Mouse (Mus musculus) small intestine, adult 2 months (tissue): ENCODE results near the gene Rundc1. TPM values are rescaled to one million over a fixed set of nuclear protein-coding genes. Genes with fewer than 3 reads are reported as not detected.
A peak's percentile ranks its signal among the peaks of the same experiment; 100 is the strongest.
"Not testable (repeated sequence)": the region's sequence is repeated elsewhere in the genome, so short reads cannot be mapped to it uniquely, and the experiment has no call there.

Source experiments
- H3K27ac ChIP-seq: fragments of 200-500 bp; 2 replicates; pipeline ENCODE4 v1.5.1; 2012; ENCODE audit warnings: low read depth, low read length, control low read depth, inconsistent platforms; ENCODE audit not compliant: insufficient read depth
- H3K27me3 ChIP-seq: fragments of 200-500 bp; 2 replicates; pipeline ENCODE4 v1.6.1; 2012; ENCODE audit warnings: mild to moderate bottlenecking, moderate library complexity, low read length, inconsistent platforms; ENCODE audit not compliant: control insufficient read depth, insufficient read depth
- H3K36me3 ChIP-seq: fragments of 200-500 bp; 2 replicates; pipeline ENCODE4 v1.6.1; 2012; ENCODE audit warnings: mild to moderate bottlenecking, low read length, control low read depth, inconsistent platforms; ENCODE audit not compliant: control insufficient read depth, insufficient read depth
- H3K4me1 ChIP-seq: fragments of 200-500 bp; 2 replicates; pipeline ENCODE4 v1.6.1; 2012; ENCODE audit warnings: low read length, inconsistent platforms, mixed read lengths; ENCODE audit not compliant: control insufficient read depth, insufficient read depth, insufficient read length
- H3K4me3 ChIP-seq: fragments of 200-500 bp; 2 replicates; pipeline ENCODE4 v1.5.1; 2012; ENCODE audit warnings: low read depth, mild to moderate bottlenecking, control low read depth, inconsistent platforms, low read length, moderate library complexity
- CTCF ChIP-seq: fragments of 200-500 bp; IDR thresholded peaks from 2 replicates; pipeline ENCODE4 v1.5.1; 2012; ENCODE audit warnings: low read depth, mild to moderate bottlenecking, control low read depth, inconsistent platforms, low read length, moderate library complexity, mixed read lengths; ENCODE audit not compliant: insufficient replicate concordance, insufficient read length; ENCODE audit errors: extremely low read depth
- POLR2A ChIP-seq: fragments of 200-500 bp; IDR thresholded peaks from 2 replicates; pipeline ENCODE4 v1.6.1; 2012; ENCODE audit warnings: low read depth, mild to moderate bottlenecking, control low read depth, inconsistent platforms, low read length, moderate library complexity
- WGBS: fragments of 180-500 bp; shearing (Covaris S2); methylation state at CpG from one replicate; pipeline ENCODE4 v1.1.7; 2018; 5-methylcytosine and 5-hydroxymethylcytosine counted together
- polyA plus RNA-seq: library from polyadenylated mRNA; depleted of rRNA; stranded (reverse); fragments of >200 nt; gene quantifications from 2 replicates; pipeline ENCODE4 v1.2.3, GENCODE M21; 2012; rRNA removed

The Rundc1 gene
- polyA plus RNA-seq = 15.4 and 23.7 TPM in 2 replicates

DNA sequence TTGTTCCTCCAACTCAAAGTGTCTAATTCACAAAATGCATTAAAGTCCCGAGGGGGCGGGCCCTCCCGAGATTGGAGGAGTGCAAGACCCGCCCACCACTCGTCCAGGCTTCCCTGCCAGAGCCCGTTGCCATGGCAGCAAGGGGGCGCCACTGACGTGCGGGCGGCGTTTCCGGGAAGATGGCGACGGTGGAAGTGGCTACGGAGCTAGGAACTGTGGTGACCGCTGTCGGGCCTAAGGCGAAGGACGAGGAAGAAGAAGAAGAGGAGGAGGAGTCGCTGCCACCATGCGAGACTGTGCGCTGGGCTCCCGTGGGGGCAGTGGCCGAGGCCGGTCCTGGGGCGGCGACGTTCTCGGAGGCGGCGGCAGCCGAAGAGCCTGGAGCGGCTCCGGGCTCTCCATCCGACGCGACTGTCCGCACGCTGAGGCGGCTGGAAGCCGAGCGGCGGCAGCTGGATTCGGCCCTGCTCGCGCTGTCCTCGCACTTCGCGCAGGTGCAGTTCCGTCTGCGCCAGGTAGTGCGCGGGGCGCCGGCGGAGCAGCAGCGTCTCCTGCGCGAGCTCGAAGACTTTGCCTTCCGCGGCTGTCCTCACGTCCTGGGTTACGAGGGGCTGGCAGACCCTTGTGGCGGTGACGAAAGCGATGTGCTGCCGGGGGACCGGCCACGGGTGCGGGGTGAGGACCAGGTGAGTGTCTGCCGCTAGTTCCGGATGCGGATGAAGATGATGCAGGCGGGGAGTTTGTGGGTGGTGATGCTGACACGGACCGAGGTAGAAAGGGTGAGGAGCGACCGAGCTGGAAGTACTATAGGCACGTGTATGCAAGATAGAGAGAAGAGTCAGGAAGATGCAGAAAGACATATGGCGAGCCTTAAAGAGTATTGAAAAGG lies at the start of gene Rundc1, which contains the start of gene Ptges3l:
Gene Rundc1, plus strand, starts transcription at position 161 of the 889 bp plus-strand sequence.
Gene Ptges3l, minus strand, starts transcription at position 409 of the 889 bp plus-strand sequence.
- Histone ChIP-seq H3K27ac (peak within 1 kb of the TSS; percentile 86), H3K4me1 (peaks cover 11% of the 10 kb centered on the region; the same call in 1 of the 2 replicates), H3K4me3 (peak within 1 kb of the TSS; percentile 96), H3K36me3 (peaks cover 3% of the 10 kb centered on the region), H3K27me3 (no peaks in the 10 kb centered on the region)
- under 1% methylated on average over 81 of the region's 81 CpGs for WGBS
- no peak for TF ChIP-seq CTCF
- peak; percentile 78 for TF ChIP-seq POLR2A

DNA sequence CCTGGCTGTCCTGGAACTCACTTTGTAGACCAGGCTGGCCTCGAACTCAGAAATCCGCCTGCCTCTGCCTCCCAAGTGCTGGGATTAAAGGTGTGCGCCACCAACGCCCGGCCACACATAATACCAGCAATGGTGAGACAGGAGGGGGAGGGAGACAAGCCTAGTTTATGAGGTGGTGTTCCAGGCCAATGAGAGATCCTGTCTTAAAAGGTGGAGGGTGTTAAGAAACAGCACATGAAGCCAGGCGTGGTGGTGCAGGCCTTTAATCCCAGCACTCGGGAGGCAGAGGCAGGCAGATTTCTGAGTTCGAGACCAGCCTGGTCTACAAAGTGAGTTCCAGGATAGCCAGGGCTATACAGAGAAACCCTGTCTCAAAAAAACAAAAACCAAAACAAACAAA lies 46.7 kb upstream of the Rundc1 start:
- H3K4me1 ChIP-seq, H3K36me3 ChIP-seq, H3K27ac ChIP-seq, H3K4me3 ChIP-seq, H3K27me3 ChIP-seq: not testable (repeated sequence)
- WGBS = 91% methylated on average over 8 of the region's 8 CpGs

- 79% methylated on average over 6 of the region's 6 CpGs for WGBS
- no peak overlapping the region for H3K27ac ChIP-seq
- H3K27me3 ChIP-seq = no peaks in the 10 kb centered on the region
- no peaks in the 10 kb centered on the region for H3K4me1 ChIP-seq
- H3K4me3 ChIP-seq = no peak overlapping the region
- no peak for TF ChIP-seq POLR2A
- no peak for TF ChIP-seq CTCF
- 0 out of 2 replicates have a peak, but pooled peaks cover 3% of the 10 kb centered on the region for H3K36me3 ChIP-seq
Measured at GRCm38 (mm10) chr11:101378926-101379325, 46.0 kb upstream of the Rundc1 start.

- Histone ChIP-seq H3K4me1 (no peaks in the 10 kb centered on the region), H3K36me3 (0 out of 2 replicates have a peak, but pooled peaks cover 2% of the 10 kb centered on the region), H3K27ac (no peak overlapping the region), H3K4me3 (no peak overlapping the region), H3K27me3 (no peaks in the 10 kb centered on the region)
- no peak for TF ChIP-seq POLR2A
- TF ChIP-seq CTCF = no peak
- WGBS = 35% methylated on average over 4 of the region's 4 CpGs
Measured at GRCm38 (mm10) chr11:101381817-101382216, 43.1 kb upstream of the Rundc1 start.

- Histone ChIP-seq H3K4me1 (peaks cover 3% of the 10 kb centered on the region; the same call in 1 of the 2 replicates), H3K36me3 (no peaks in the 10 kb centered on the region), H3K4me3 (no peak overlapping the region), H3K27ac (no peak overlapping the region), H3K27me3 (no peaks in the 10 kb centered on the region)
- TF ChIP-seq POLR2A = no peak
- TF ChIP-seq CTCF = peak; percentile 95
- 2% methylated on average over 8 of the region's 8 CpGs for WGBS
Measured at GRCm38 (mm10) chr11:101395110-101395509, 29.8 kb upstream of the Rundc1 start.

- H3K36me3 ChIP-seq = peaks cover 14% of the 10 kb centered on the region
- no peaks in the 10 kb centered on the region for H3K4me1 ChIP-seq
- TF ChIP-seq CTCF (no peak), POLR2A (no peak)
- WGBS = 82% methylated on average over 2 of the region's 2 CpGs
- H3K27me3 ChIP-seq = no peaks in the 10 kb centered on the region
- no peak overlapping the region for H3K4me3 ChIP-seq
- H3K27ac ChIP-seq = no peak overlapping the region
Measured at GRCm38 (mm10) chr11:101415306-101415705, 9.6 kb upstream of the Rundc1 start.

GRCm38 (mm10) chr11:101416433-101417100 lies 8.3 kb upstream of the Rundc1 start:
- WGBS = under 1% methylated on average over 11 of the region's 11 CpGs
- Histone ChIP-seq H3K27me3 (no peaks in the 10 kb centered on the region), H3K36me3 (peaks cover 10% of the 10 kb centered on the region), H3K4me3 (peak overlapping the region; percentile 83), H3K27ac (no peak overlapping the region), H3K4me1 (no peaks in the 10 kb centered on the region)
- TF ChIP-seq POLR2A (no peak), CTCF (no peak)
